Mouse (Mus musculus) E14TG2a.4 (cell line): ENCODE data around the gene Pomc.
A peak's percentile ranks its signal among the peaks of the same experiment; 100 is the strongest.
"Not testable (repeated sequence)": the region's sequence is repeated elsewhere in the genome, so short reads cannot be mapped to it uniquely, and the experiment has no call there.

ENCODE experiments used
- H3K27me3 ChIP-seq: 2 replicates; pipeline ENCODE4 v1.6.1; 2014; ENCODE audit warnings: low read length, control low read depth; ENCODE audit not compliant: insufficient read depth
- H3K36me3 ChIP-seq: 2 replicates; pipeline ENCODE4 v1.6.1; 2014; ENCODE audit warnings: low read length, control low read depth; ENCODE audit not compliant: insufficient read depth
- H3K4me1 ChIP-seq: replicated peaks from 2 replicates; pipeline ENCODE4 v1.6.1; 2014; ENCODE audit warnings: low read depth, low read length, control low read depth
- H3K4me3 ChIP-seq: replicated peaks from 2 replicates; pipeline ENCODE4 v1.5.1; 2014; ENCODE audit warnings: mild to moderate bottlenecking, low read length
- H3K9me3 ChIP-seq: 2 replicates; pipeline ENCODE4 v1.6.1; 2014; ENCODE audit warnings: low read length, control low read depth
- CTCF ChIP-seq: conservative IDR thresholded peaks from 2 replicates; pipeline ENCODE4 v1.5.1; 2014; ENCODE audit warnings: low read length
- NANOG ChIP-seq: IDR thresholded peaks from 2 replicates; pipeline ENCODE4 v1.6.1; 2014; ENCODE audit warnings: borderline replicate concordance, low read length, mixed read lengths
- POU5F1 ChIP-seq: IDR thresholded peaks from 2 replicates; pipeline ENCODE4 v1.6.1; 2014; ENCODE audit warnings: low read length, borderline replicate concordance

The Pomc gene

DNA sequence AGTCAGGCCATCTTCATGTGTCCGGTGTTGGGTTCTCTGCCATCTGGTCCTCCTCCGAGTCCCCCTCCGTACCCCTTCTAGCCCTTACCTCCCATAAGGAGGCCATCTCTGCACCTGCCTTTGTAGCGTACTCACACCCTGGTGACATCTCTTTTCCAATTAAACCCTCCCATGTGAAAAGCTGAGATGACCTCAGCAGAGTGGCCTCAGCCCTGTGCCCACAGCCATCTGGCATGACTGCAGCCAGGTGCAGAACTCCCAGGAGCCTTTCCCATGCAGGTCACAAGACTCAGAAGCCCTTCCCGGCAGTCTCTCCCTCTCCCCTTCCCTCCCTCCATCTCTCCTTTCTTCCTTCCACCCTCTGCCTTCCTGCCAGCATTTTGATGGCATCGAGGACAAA is 7.2 kb upstream of the Pomc start:
- TF ChIP-seq NANOG, result no peak
- TF ChIP-seq CTCF, result no peak
- Histone ChIP-seq H3K27me3 (peaks cover 23% of the 10 kb centered on the region), H3K4me1 (peaks cover under 1% of the 10 kb centered on the region), H3K9me3 (no peaks in the 10 kb centered on the region), H3K4me3 (no peak overlapping the region), H3K36me3 (no peaks in the 10 kb centered on the region)

DNA sequence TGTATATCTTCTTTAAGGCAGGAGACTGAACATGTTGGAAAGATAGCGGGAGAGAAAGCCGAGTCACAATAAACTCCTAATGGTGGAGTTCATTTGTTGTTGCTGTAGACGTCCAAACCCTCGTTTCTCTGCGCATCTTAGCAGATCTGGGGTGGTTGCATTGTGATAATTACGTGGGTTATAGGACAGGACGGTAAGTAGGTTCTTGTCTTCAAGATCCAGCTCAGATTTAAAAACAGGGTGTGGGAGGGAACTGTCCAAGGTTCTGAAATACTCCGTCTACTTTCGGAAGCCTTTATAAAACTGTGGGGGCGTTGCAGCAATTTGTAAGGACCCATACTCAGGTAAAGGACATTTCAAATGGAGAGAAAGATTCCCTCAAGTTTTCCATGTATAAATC is 620 bp downstream of the Pomc start:
- H3K4me3 ChIP-seq, result peak overlapping the region; percentile 65; the same call in 1 of the 2 replicates
- H3K36me3 ChIP-seq, result no peaks in the 10 kb centered on the region
- TF ChIP-seq CTCF, result no peak
- no peak for TF ChIP-seq NANOG
- no peak for TF ChIP-seq POU5F1
- H3K27me3 ChIP-seq, result peaks cover 19% of the 10 kb centered on the region
- H3K9me3 ChIP-seq, result no peaks in the 10 kb centered on the region
- H3K4me1 ChIP-seq, result peaks cover 30% of the 10 kb centered on the region

DNA sequence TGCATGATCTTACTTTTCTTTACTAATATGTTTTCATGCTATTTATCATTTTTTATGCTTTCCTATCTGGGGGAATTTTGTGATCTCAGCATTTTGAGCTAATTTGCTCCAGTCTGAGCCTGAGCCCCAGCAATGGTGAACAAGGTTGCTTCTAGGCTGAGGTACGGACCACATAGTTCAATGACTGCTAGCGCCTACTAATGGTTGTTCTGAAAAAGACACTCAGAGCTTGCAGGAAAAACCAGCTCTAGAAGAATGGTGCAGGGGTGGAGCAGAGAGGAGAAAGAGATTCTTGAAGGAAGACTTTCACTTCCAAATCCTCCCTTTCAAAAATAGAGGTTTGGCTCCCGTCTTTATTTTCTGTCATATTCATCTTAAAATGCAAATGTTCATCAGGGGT is 1.6 kb downstream of the Pomc start:
- Histone ChIP-seq H3K9me3 (no peaks in the 10 kb centered on the region), H3K4me1 (peaks cover 35% of the 10 kb centered on the region), H3K36me3 (no peaks in the 10 kb centered on the region), H3K4me3 (no peak overlapping the region), H3K27me3 (peaks cover 19% of the 10 kb centered on the region)
- no peak for TF ChIP-seq POU5F1
- no peak for TF ChIP-seq NANOG
- peak; percentile 99 for TF ChIP-seq CTCF

DNA sequence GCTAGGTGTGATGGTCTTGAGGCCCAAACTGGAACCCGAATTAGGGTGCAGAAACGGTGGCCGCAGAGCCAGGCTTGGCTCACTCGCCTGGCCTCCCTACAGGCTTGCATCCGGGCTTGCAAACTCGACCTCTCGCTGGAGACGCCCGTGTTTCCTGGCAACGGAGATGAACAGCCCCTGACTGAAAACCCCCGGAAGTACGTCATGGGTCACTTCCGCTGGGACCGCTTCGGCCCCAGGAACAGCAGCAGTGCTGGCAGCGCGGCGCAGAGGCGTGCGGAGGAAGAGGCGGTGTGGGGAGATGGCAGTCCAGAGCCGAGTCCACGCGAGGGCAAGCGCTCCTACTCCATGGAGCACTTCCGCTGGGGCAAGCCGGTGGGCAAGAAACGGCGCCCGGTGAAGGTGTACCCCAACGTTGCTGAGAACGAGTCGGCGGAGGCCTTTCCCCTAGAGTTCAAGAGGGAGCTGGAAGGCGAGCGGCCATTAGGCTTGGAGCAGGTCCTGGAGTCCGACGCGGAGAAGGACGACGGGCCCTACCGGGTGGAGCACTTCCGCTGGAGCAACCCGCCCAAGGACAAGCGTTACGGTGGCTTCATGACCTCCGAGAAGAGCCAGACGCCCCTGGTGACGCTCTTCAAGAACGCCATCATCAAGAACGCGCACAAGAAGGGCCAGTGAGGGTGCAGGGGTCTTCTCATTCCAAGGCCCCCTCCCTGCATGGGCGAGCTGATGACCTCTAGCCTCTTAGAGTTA is 5.2 kb downstream of the Pomc start:
- H3K4me1 ChIP-seq, result peaks cover 24% of the 10 kb centered on the region
- H3K27me3 ChIP-seq, result peaks cover 4% of the 10 kb centered on the region
- TF ChIP-seq POU5F1 (no peak), NANOG (no peak), CTCF (no peak)
- no peaks in the 10 kb centered on the region for H3K36me3 ChIP-seq
- no peaks in the 10 kb centered on the region for H3K9me3 ChIP-seq
- peak overlapping the region; percentile 92 for H3K4me3 ChIP-seq

DNA sequence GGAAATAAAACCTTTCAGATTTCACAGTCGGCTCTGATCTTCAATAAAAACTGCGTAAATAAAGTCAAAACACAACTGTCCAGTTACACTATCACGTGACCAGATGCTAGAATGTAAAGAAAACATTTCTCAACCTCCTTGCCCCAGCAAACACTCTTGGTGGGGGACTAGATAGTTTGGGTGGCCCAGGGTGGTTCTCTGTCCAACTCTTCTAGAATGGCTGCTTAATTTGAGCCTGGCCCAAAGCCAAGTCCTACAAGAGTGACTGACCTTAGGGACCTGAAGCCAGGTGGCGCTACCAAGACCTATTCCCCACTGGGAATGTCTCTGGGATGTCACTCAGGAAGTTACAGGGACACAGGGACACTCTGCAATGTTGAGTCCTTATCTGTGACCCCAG is 5.8 kb downstream of the Pomc start:
- Histone ChIP-seq H3K27me3 (no peaks in the 10 kb centered on the region), H3K4me1 (peaks cover 20% of the 10 kb centered on the region), H3K4me3 (peak overlapping the region; percentile 92), H3K9me3 (no peaks in the 10 kb centered on the region), H3K36me3 (no peaks in the 10 kb centered on the region)
- TF ChIP-seq POU5F1 (no peak), CTCF (no peak)

DNA sequence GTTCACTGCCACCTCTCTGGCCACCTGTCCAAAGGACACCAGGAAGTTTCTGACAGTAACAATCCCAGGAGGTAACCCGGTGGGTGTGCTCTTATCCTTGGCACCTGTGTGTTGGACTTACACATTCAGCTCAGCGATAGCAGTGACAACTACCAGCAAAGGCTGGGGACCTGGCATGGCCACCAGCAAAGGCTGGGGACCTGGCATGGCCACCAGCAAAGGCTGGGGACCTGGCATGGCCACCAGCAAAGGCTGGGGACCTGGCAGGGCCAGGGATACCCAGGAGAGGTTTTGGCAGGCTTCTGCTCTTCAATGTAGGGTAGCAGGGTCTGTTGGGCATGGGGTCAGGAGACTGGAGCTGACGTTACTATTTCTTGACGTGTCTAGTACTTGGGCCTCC is 12.4 kb downstream of the Pomc start:
- Histone ChIP-seq H3K4me1 (peaks cover 18% of the 10 kb centered on the region), H3K4me3 (no peak overlapping the region), H3K9me3 (no peaks in the 10 kb centered on the region), H3K27me3 (peaks cover 5% of the 10 kb centered on the region), H3K36me3 (no peaks in the 10 kb centered on the region)
- TF ChIP-seq CTCF, result no peak
- TF ChIP-seq NANOG, result no peak
- no peak for TF ChIP-seq POU5F1

DNA sequence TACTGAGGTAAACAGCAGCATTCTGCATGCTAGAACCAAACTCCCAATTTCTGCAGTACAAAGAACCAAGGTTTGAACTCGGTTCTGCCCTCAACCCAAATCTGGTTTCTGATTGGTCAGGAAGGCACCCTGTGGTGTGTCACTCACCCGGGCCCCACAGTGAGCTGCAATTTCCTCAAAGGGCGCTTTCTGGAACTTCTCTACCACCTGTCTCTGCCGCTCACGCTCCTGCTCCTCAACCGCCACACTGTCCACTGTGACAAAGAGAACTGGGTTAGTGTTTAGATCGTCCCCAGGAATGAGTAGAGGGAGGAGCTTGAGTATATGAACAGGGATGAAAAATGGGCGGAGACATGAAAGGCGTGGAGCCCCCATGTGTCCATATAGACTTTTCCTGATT is 13.6 kb downstream of the Pomc start:
- 0 out of 2 replicates have a peak overlapping the region, but pooled peaks have one; percentile 29 for H3K4me3 ChIP-seq
- peaks cover 7% of the 10 kb centered on the region; the same call in 1 of the 2 replicates for H3K9me3 ChIP-seq
- H3K36me3 ChIP-seq, result no peaks in the 10 kb centered on the region
- H3K27me3 ChIP-seq, result peaks cover 5% of the 10 kb centered on the region
- H3K4me1 ChIP-seq, result peaks cover 18% of the 10 kb centered on the region
- TF ChIP-seq NANOG, result no peak; the same call in 1 of the 2 replicates
- no peak for TF ChIP-seq CTCF
- TF ChIP-seq POU5F1, result no peak

DNA sequence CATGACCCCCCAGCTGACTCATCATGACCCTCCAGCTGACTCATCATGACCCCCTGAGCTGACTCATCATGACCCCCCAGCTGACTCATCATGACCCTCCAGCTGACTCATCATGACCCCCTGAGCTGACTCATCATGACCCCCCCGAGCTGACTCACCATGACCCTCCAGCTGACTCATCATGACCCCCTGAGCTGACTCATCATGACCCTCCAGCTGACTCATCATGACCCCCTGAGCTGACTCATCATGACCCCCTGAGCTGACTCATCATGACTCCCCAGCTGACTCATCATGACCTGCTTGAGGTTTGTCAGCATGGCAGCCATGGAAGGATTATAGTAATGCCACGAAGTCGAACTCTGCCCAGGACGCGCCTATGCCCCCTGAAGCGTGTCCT is 18.4 kb downstream of the Pomc start:
- not testable (repeated sequence) for H3K4me3 ChIP-seq

DNA sequence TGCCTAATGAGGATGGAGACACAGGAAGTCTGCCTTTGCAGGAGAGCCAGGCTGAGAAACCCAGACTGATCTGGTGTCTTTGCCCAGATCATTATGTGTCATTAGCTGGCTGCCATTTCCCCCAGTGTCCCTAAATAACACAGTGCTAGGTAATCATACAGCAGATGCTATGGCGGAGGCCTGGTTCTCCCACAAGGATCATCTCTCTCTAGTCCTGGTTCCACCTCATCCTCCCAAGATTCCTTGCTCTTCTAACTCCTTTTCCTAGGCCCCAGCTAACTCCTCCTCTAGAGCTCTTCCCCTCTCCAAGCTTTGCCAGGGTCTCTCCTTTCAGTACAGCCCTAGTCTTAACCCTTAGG is 26.2 kb downstream of the Pomc start:
- H3K27me3 ChIP-seq, result peaks cover 18% of the 10 kb centered on the region
- H3K9me3 ChIP-seq, result no peaks in the 10 kb centered on the region
- peak overlapping the region; percentile 85 for H3K4me3 ChIP-seq
- no peak for TF ChIP-seq NANOG
- no peak for TF ChIP-seq CTCF
- TF ChIP-seq POU5F1, result no peak
- H3K4me1 ChIP-seq, result peaks cover 48% of the 10 kb centered on the region
- no peaks in the 10 kb centered on the region for H3K36me3 ChIP-seq

More for the DNA sequence above, 18.4 kb downstream of the Pomc start:
- Histone ChIP-seq H3K9me3 (peaks cover 12% of the 10 kb centered on the region), H3K4me1 (peaks cover 15% of the 10 kb centered on the region)
- not testable (repeated sequence) for H3K27me3 ChIP-seq, H3K36me3 ChIP-seq
